Mouse (Mus musculus) olfactory bulb, adult 2 months (tissue): ENCODE measurements around the gene Gm17079.
"Not testable (repeated sequence)": the region's sequence is repeated elsewhere in the genome, so short reads cannot be mapped to it uniquely, and the experiment has no call there.

ENCODE experiments used
- CTCF ChIP-seq: fragments of 200-500 bp; IDR thresholded peaks from 2 replicates; pipeline ENCODE4 v1.5.1; 2012; ENCODE audit warnings: low read depth, mild to moderate bottlenecking, low read length, moderate library complexity; ENCODE audit not compliant: insufficient read depth
- POLR2A ChIP-seq: fragments of 200-500 bp; IDR thresholded peaks from 2 replicates; pipeline ENCODE4 v1.6.1; 2012; ENCODE audit warnings: mild to moderate bottlenecking, low read depth, low read length, moderate library complexity; ENCODE audit not compliant: insufficient read depth

- TF ChIP-seq CTCF, POLR2A: not testable (repeated sequence)
These were observed at the start of gene Gm17079 for GRCm38 (mm10) chr14:51695368-51695767.
